Mouse (Mus musculus) adrenal gland, postnatal 25 days (tissue): Measurements from ENCODE around the gene Chad. TPM values are rescaled to one million over a fixed set of nuclear protein-coding genes. Genes with fewer than 3 reads are reported as not detected.

Experiments used
- total RNA-seq: library from RNA; stranded (reverse); gene quantifications from 2 replicates; pipeline ENCODE4 v1.2.3, GENCODE M21; 2021

Gene Chad
- total RNA-seq, 1 experiment from 2014 or later = not detected

Other genes starting within 250 kb of the Chad start
- gene Luc7l3, start 243.1 kb upstream of the Chad start, total RNA-seq = 97.2 and 105 TPM in 2 replicates
- 154 and 158 TPM in 2 replicates for gene Ankrd40, start 237.0 kb upstream of the Chad start, total RNA-seq
- gene Abcc3, start 172.1 kb upstream of the Chad start, total RNA-seq = 4.5 and 5.1 TPM in 2 replicates
- gene Cacna1g, start 90.8 kb upstream of the Chad start, total RNA-seq = 0.24 and 1.0 TPM in 2 replicates
- not detected in 2 replicates for gene Spata20, start 78.9 kb upstream of the Chad start, total RNA-seq
- gene Epn3, start 65.1 kb upstream of the Chad start, total RNA-seq = 14.6 and 18.7 TPM in 2 replicates
- gene Mycbpap, start 43.3 kb upstream of the Chad start, total RNA-seq = 5.9 and 8.5 TPM in 2 replicates
- gene Rsad1, start 15.8 kb upstream of the Chad start, total RNA-seq = 13.1 and 18.3 TPM in 2 replicates
- gene Acsf2, start 36.8 kb downstream of the Chad start, total RNA-seq = 120 and 121 TPM in 2 replicates
- gene Lrrc59, start 64.7 kb downstream of the Chad start, total RNA-seq = 90.9 and 112 TPM in 2 replicates
- 74.4 and 84.2 TPM in 2 replicates for gene Mrpl27, start 88.7 kb downstream of the Chad start, total RNA-seq
- gene Eme1, start 88.9 kb downstream of the Chad start, total RNA-seq = 0.85 and 2.1 TPM in 2 replicates
- gene Xylt2, start 112.5 kb downstream of the Chad start, total RNA-seq = 16.0 and 22.1 TPM in 2 replicates
- gene Gm11541, start 139.5 kb downstream of the Chad start, total RNA-seq = not detected in 2 replicates
- 0.55 TPM in 1 of 2 replicates, not detected in the other for gene Cdc34b, start 176.7 kb downstream of the Chad start, total RNA-seq
- gene Tmem92, start 217.7 kb downstream of the Chad start, total RNA-seq = not detected in 2 replicates